Mouse (Mus musculus): ENCODE data around the gene Lim2.
"Not testable (repeated sequence)": the region's sequence is repeated elsewhere in the genome, so short reads cannot be mapped to it uniquely, and the experiment has no call there.

Lim2 gene

GRCm38 (mm10) chr7:43427406-43427805 is at the start of gene Lim2:
Gene Lim2 (plus strand): TSS chr7:43427670.
- no peak for DNase-seq (ENCODE audit: low read depth in 1 of 2, low spot score in 2 of 2)

DNA sequence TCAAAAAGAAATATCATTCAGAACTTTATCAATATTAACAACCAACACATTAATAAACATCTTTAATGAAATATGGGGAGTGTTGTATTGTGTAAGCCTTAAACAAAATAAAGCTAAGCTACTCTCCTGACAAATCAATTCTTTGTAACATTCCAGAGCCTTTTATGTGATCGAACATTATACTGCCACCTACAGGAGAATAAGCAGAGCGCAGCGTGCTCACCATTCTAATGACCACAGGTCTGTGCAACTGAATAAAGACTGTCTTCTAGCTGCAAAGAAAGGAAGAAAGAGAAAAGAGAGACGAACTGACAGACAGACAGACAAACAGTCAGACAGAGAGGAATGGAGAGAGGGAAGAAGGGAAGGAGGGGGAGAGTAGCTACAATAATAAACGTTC is 49.2 kb upstream of the Lim2 start:
- DNase-seq (ENCODE audit: low read depth in 1 of 2, low spot score in 2 of 2): no peak

DNA sequence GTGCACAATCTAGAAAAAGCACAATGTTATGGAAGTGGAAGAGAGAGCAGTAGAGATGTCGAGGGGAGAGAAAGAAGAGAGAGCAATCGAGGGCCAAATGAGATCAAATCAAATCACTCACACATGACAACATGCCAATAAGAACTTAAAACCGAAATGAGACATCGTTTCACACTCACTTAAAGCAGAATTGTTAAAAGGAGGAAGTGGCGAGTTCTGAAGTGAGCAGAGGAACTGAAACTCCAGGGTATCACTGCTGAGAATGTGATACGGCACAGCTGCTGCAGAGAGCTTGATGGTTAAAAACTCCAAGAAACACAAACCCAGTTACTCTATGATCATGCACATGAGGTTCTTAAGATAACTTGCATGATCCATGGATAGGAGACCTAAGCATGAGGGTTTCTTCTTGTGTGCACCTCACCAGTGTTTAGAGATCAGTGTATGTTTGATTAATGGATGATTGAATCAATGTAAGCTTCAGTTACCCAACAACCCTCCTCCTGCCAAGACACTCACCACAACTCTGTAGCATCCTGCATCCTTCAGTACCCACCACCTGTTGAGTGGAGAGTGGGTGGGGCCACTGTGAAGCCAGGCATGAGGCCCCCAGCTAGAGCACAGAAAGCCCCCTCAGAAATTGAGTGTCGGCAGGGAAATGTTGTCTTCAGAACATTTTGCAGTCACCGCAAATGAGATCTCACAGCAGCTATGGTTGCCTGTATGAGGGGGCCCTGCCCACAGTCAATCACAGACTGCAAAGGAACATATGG is 34.9 kb upstream of the Lim2 start:
- peak in 1 of 2 experiments; percentile 22 for DNase-seq (ENCODE audit: low read depth in 1 of 2, low spot score in 2 of 2)

DNA sequence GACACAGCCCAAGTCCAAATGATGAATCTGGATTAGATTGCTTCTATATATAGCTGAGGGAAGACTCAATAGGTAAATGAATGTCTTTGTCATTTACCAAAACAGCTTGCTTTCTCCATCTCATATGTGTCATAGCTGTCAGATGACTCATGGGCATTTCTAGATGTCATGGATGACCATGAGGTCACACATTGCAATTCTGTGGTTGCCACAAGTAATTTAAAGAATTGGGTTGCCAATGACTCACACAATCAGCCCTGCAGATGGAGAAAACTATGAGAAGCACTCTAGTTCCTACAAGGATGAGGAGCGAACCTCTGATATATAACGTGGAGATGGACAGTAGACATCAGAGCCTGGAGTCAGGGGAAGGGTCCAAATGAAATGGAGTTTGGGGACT is 28.0 kb upstream of the Lim2 start:
- DNase-seq (ENCODE audit: low read depth in 1 of 2, low spot score in 2 of 2): no peak

DNA sequence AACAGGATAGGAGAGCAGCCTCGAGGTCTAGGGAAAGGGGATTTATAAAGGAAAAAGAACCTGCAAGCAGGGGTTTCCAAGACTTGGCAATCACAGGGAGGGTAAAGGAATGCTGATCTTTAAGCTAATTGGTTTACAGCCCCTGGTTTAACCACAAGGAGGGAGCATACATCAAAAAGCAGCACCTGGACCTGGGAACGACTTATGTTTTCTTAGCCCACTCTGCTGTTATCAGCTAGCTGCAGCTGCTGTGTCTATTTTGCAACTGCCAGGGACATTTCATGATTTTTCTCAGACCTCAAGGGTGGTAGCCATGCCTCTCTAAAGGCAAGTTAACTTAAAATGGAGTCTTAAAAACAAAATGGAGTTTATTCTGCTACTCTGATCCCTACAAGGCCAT is 24.8 kb upstream of the Lim2 start:
- DNase-seq (ENCODE audit: low read depth in 1 of 2, low spot score in 2 of 2): no peak

GRCm38 (mm10) chr7:43407573-43407972 is 19.9 kb upstream of the Lim2 start:
- no peak for DNase-seq (ENCODE audit: low read depth in 1 of 2, low spot score in 2 of 2)

- DNase-seq (ENCODE audit: low read depth in 1 of 2, low spot score in 2 of 2): no peak
Observed at GRCm38 (mm10) chr7:43408131-43408553, 19.3 kb upstream of the Lim2 start, which contains the start of gene Siglecg. Gene Siglecg (plus strand): TSS chr7:43408204.

GRCm38 (mm10) chr7:43409084-43409483 is 18.4 kb upstream of the Lim2 start:
- DNase-seq (ENCODE audit: low read depth in 1 of 2, low spot score in 2 of 2): no peak

GRCm38 (mm10) chr7:43411724-43412123 is 15.7 kb upstream of the Lim2 start:
- not testable (repeated sequence) for DNase-seq (ENCODE audit: low read depth in 1 of 2, low spot score in 2 of 2)

- no peak for DNase-seq (ENCODE audit: low read depth in 1 of 2, low spot score in 2 of 2)
Observed at GRCm38 (mm10) chr7:43417298-43417697, 10.2 kb upstream of the Lim2 start.

DNA sequence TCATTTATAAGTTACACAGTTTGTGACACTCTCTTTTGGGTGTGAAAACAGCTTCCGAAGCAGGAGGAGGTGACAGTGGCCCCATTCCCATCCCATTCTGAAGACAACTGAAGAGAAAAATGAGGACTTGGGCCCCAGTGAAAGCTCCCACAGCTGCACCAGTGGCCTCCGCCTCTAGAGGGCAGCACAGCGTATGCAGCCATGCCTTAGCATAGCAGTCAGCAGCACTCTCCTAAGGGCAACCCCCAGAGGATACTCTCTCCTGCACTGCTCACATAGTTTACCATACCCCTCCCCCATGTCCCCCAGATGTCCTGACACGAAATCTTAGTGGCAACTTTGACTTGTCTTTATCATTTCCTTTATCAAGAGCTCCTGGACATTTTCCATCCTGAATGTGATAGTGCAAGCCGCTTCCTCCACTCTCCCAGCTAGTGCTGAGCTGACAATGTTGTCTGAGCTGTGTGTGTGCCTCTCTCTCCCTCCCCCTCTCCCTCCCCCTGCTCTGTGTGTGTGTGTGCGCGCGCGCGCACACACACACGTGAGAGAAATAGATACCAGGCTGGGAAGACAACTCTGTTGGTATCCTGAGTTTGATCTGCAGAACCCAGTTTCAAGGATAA is 4.4 kb upstream of the Lim2 start:
- DNase-seq (ENCODE audit: low read depth in 1 of 2, low spot score in 2 of 2): peak; percentile 32 to 62

GRCm38 (mm10) chr7:43423991-43424625 is 3.4 kb upstream of the Lim2 start:
- DNase-seq (ENCODE audit: low read depth in 1 of 2, low spot score in 2 of 2): no peak

GRCm38 (mm10) chr7:43429500-43429899 is 2.0 kb downstream of the Lim2 start:
- DNase-seq (ENCODE audit: low read depth in 1 of 2, low spot score in 2 of 2): no peak

DNA sequence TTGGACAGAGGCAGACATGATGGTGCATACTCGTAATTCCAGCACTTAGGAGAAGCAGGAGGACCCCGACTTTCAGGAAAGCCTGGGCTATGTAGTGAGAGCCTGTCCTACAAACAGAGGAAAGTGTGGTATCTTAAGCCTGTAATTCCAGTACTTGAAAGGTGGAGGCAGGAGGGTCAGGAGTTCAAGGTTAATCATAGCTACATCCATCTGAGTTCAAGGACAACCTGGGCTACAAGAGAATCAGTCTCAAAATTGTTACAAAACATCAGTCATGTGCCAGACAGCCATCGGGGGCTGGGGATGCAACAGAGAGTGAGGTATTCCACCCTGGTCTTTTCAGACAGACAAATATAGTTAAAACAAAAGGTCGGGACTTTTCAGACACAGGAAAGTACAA is 5.4 kb downstream of the Lim2 start:
- no peak for DNase-seq (ENCODE audit: low read depth in 1 of 2, low spot score in 2 of 2)

DNA sequence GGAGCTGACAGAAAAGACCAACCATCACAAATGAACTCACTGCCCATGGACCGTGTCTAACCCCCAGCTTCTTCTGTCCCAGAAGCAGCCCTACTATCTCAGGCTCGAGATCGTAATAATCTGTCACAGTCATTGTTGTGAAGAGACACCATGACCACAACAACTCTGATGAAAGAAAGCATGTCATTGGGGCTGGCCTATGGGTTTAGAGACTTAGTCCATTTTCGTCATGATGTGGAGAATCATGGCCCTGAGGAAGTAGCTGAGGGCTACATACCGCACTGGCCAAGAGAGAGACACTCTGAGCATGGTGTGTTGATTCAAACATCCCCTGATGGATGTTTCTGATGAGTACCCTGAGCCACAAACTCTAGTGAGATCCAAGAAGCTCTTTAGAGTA is 7.2 kb downstream of the Lim2 start:
- no peak for DNase-seq (ENCODE audit: low read depth in 1 of 2, low spot score in 2 of 2)

- no peak for DNase-seq (ENCODE audit: low read depth in 1 of 2, low spot score in 2 of 2)
Observed at GRCm38 (mm10) chr7:43436341-43437255, 9.1 kb downstream of the Lim2 start, which contains the start of gene Nkg7. Gene Nkg7 (plus strand): TSS chr7:43437073.

- no peak for DNase-seq (ENCODE audit: low read depth in 1 of 2, low spot score in 2 of 2)
Observed at GRCm38 (mm10) chr7:43438611-43439010, 11.1 kb downstream of the Lim2 start.

DNA sequence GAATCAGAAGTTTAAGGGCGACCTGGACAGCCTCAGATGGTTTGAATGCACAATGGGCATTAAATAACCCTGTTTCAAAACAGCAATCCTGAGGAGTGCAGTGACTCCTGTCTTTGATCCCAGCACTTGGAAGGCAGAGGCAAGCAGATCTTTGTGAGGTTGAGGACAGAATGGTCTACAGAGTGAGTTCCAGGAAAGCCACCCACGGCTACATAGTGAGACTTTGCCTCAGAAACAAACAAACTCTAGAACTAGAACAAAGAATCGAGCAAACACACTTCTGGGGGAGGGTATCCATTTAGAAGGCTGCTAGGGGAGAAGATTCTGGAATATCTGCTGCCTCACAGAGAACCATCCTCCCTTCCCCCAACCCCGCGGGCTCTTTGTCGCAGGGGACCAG is 13.0 kb downstream of the Lim2 start, which contains the start of gene Cldnd2:
Gene Cldnd2 (plus strand): TSS at position 301 of the 400 bp plus-strand sequence.
- DNase-seq (ENCODE audit: low read depth in 1 of 2, low spot score in 2 of 2): no peak

- DNase-seq (ENCODE audit: low read depth in 1 of 2, low spot score in 2 of 2): no peak
Observed at GRCm38 (mm10) chr7:43441071-43441470, 13.6 kb downstream of the Lim2 start.

GRCm38 (mm10) chr7:43442684-43443083 is 15.2 kb downstream of the Lim2 start:
- DNase-seq (ENCODE audit: low read depth in 1 of 2, low spot score in 2 of 2): no peak

Data from monocyte, adult 2 months (primary cell).